Mouse (Mus musculus): ENCODE results near the gene 2810004N23Rik. TPM values are rescaled to one million over a fixed set of nuclear protein-coding genes. Genes with fewer than 3 reads are reported as not detected.

Gene 2810004N23Rik
- total and polyA plus RNA-seq, 3 experiments = 49.3 to 74.1 (median 52.6) TPM

DNA sequence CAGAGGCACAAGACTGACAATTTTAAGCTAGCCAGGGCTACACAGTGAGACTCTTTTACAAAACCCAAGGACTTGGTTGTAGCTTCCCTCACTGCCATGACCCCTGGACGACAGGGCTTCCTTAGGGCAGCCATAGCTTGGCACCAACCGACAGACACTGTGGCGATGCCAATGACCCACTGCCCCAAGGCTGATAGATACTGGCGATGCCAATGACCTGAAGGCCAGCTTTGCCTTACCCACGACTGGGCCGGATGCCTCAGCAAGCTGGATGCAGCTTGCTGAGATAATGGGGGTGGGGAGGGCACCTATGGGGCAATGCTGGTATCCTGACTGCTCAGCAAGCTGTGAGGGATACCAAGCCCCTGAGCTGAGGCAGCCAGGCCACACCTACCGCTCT lies 22.0 kb downstream of the 2810004N23Rik start:
- Histone ChIP-seq H3K27me3 (ENCODE audit: insufficient read depth, low read length) (no peaks in the 10 kb centered on the region), H3K9me3 (replicated peaks) (no peaks in the 10 kb centered on the region), H3K4me3 (ENCODE audit: low read depth, low read length) (no peak overlapping the region), H3K4me1 (ENCODE audit: insufficient read depth, low read depth, low read length) (peaks cover 5% of the 10 kb centered on the region), H3K36me3 (replicated peaks) (peaks cover 94% of the 10 kb centered on the region)
- TF ChIP-seq TAL1 (conservative IDR thresholded peaks at IDR 0.05; ENCODE audit: low read depth, low read length) (no peak), POLR2AphosphoS5 (IDR thresholded peaks at IDR 0.05; ENCODE audit: insufficient replicate concordance, low read depth, low read length) (no peak), GATA2 (IDR thresholded peaks at IDR 0.05; ENCODE audit: borderline replicate concordance, low read depth, low read length) (no peak), GATA1 (IDR thresholded peaks at IDR 0.05; ENCODE audit: borderline replicate concordance, low read length) (no peak), CTCF (IDR thresholded peaks at IDR 0.05; ENCODE audit: low read depth, low read length) (no peak)
- no peak for ATAC-seq (ENCODE audit: extremely low read depth, insufficient number of reproducible peaks, low FRiP score, poor library complexity, severe bottlenecking)
- no peak for DNase-seq (ENCODE audit: low spot score)

DNA sequence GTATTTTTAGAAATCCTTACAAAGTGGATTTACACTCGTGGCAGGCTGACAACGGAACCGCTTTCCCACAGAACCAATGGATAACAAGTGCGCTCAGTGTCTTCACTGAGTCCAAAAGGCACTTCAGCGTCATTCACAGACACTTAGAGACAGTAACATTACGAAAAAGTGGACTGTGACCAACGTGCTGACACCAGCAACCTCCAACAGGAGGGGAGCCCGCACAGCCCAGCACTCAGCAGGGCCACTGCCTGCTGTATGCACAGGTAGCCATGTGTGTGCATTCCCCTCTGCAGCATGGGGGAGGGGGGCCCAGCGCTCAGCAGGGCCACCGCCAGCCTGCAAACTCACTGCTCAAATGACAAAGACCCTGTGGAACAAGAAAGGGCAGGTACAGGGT lies 23.5 kb downstream of the 2810004N23Rik start:
- Histone ChIP-seq H3K4me3 (ENCODE audit: low read depth, low read length) (no peak overlapping the region), H3K9me3 (replicated peaks) (no peaks in the 10 kb centered on the region), H3K36me3 (replicated peaks) (peaks cover 80% of the 10 kb centered on the region), H3K4me1 (ENCODE audit: insufficient read depth, low read depth, low read length) (peaks cover 2% of the 10 kb centered on the region), H3K27me3 (ENCODE audit: insufficient read depth, low read length) (no peaks in the 10 kb centered on the region)
- no peak for ATAC-seq (ENCODE audit: extremely low read depth, insufficient number of reproducible peaks, low FRiP score, poor library complexity, severe bottlenecking)
- TF ChIP-seq GATA2 (IDR thresholded peaks at IDR 0.05; ENCODE audit: borderline replicate concordance, low read depth, low read length) = no peak
- TF ChIP-seq GATA1 (IDR thresholded peaks at IDR 0.05; ENCODE audit: borderline replicate concordance, low read length) = no peak
- no peak for TF ChIP-seq CTCF (IDR thresholded peaks at IDR 0.05; ENCODE audit: low read depth, low read length)
- no peak for TF ChIP-seq TAL1 (conservative IDR thresholded peaks at IDR 0.05; ENCODE audit: low read depth, low read length)
- DNase-seq (ENCODE audit: low spot score) = no peak

DNA sequence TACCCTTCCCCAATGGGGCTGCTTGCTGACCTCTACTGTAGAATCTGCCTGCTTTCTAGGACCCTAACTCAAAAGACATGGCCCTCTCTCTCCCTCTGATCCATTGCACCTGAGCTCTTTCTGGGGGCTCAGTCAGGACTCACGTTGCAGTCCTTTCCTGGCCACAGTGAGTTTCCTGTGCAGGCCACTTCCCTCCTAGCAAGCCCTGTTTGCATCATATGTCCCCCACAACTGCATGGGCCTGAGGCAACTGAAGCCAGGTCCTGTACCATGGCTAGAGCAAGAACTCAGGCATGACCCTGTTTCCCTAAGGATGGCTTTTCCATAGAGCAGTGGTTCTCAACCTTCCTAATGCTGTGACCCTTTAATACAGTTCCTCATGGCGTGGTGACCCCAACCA lies 25.0 kb downstream of the 2810004N23Rik start:
- Histone ChIP-seq H3K36me3 (replicated peaks) (peaks cover 65% of the 10 kb centered on the region), H3K9me3 (replicated peaks) (no peaks in the 10 kb centered on the region), H3K4me1 (ENCODE audit: insufficient read depth, low read depth, low read length) (no peaks in the 10 kb centered on the region; the same call in 1 of the 2 replicates), H3K27me3 (ENCODE audit: insufficient read depth, low read length) (no peaks in the 10 kb centered on the region), H3K4me3 (ENCODE audit: low read depth, low read length) (no peak overlapping the region)
- ATAC-seq (ENCODE audit: extremely low read depth, insufficient number of reproducible peaks, low FRiP score, poor library complexity, severe bottlenecking) (no peak), DNase-seq (ENCODE audit: low spot score) (no peak)
- no peak for TF ChIP-seq POLR2AphosphoS5 (IDR thresholded peaks at IDR 0.05; ENCODE audit: insufficient replicate concordance, low read depth, low read length)
- TF ChIP-seq CTCF (IDR thresholded peaks at IDR 0.05; ENCODE audit: low read depth, low read length) = no peak
- TF ChIP-seq GATA2 (IDR thresholded peaks at IDR 0.05; ENCODE audit: borderline replicate concordance, low read depth, low read length) = no peak
- TF ChIP-seq GATA1 (IDR thresholded peaks at IDR 0.05; ENCODE audit: borderline replicate concordance, low read length) = no peak
- no peak for TF ChIP-seq TAL1 (conservative IDR thresholded peaks at IDR 0.05; ENCODE audit: low read depth, low read length)

DNA sequence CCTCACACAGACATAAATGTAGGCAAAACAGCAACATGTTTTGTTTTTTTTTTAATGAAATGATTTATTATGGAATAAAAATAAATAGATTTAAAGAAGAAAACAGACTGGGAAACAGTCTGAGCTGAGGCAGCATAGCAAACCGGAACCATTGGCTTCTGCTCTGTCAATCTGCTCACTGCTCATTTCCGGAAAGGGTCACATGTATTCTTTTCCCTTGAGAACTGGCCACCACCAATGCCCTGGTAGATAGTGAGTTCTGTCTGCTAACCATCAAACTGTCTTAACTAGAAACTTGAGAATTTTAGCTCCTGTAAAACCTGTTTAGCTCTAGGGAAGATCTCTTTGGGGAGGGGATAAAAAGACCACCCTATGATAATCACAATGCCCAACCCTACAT lies 26.0 kb downstream of the 2810004N23Rik start:
- Histone ChIP-seq H3K4me1 (ENCODE audit: insufficient read depth, low read depth, low read length) (no peaks in the 10 kb centered on the region; the same call in 1 of the 2 replicates), H3K4me3 (ENCODE audit: low read depth, low read length) (no peak overlapping the region), H3K27me3 (ENCODE audit: insufficient read depth, low read length) (no peaks in the 10 kb centered on the region), H3K36me3 (replicated peaks) (peaks cover 55% of the 10 kb centered on the region), H3K9me3 (replicated peaks) (no peaks in the 10 kb centered on the region)
- no peak for ATAC-seq (ENCODE audit: extremely low read depth, insufficient number of reproducible peaks, low FRiP score, poor library complexity, severe bottlenecking)
- DNase-seq (ENCODE audit: low spot score) = no peak
- no peak for TF ChIP-seq GATA2 (IDR thresholded peaks at IDR 0.05; ENCODE audit: borderline replicate concordance, low read depth, low read length)
- TF ChIP-seq GATA1 (IDR thresholded peaks at IDR 0.05; ENCODE audit: borderline replicate concordance, low read length) = no peak
- no peak for TF ChIP-seq POLR2AphosphoS5 (IDR thresholded peaks at IDR 0.05; ENCODE audit: insufficient replicate concordance, low read depth, low read length)
- no peak for TF ChIP-seq TAL1 (conservative IDR thresholded peaks at IDR 0.05; ENCODE audit: low read depth, low read length)
- TF ChIP-seq CTCF (IDR thresholded peaks at IDR 0.05; ENCODE audit: low read depth, low read length) = no peak

DNA sequence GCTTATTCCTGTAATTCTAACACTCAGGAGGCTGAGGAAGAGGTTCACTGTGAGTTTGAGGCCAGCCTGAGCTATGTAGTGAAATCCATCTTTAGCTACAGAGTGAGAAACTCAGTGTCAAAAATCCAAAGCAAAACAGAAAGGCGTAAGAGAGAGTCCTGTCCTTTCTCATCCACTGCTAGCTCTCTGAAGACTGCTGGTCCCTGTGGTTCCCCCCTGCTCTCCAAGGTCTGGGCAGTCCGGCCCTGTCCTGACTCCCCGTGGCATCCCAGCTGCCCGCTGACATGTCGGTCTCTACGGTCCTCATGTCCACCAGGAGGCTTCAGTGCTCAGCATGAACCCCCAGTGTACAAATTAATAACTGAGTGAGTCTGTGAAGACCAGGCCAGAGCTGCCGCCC lies 26.6 kb downstream of the 2810004N23Rik start:
- ATAC-seq (ENCODE audit: extremely low read depth, insufficient number of reproducible peaks, low FRiP score, poor library complexity, severe bottlenecking) = no peak; the same call in 1 of the 2 replicates
- H3K4me1 ChIP-seq (ENCODE audit: insufficient read depth, low read depth, low read length) = peaks cover 3% of the 10 kb centered on the region; the same call in 1 of the 2 replicates
- H3K27me3 ChIP-seq (ENCODE audit: insufficient read depth, low read length) = peaks cover 5% of the 10 kb centered on the region; the same call in 1 of the 2 replicates
- H3K9me3 ChIP-seq (replicated peaks) = no peaks in the 10 kb centered on the region
- DNase-seq (ENCODE audit: low spot score) = no peak
- H3K4me3 ChIP-seq (ENCODE audit: low read depth, low read length) = no peak overlapping the region
- TF ChIP-seq TAL1 (conservative IDR thresholded peaks at IDR 0.05; ENCODE audit: low read depth, low read length) (no peak), GATA2 (IDR thresholded peaks at IDR 0.05; ENCODE audit: borderline replicate concordance, low read depth, low read length) (no peak), CTCF (IDR thresholded peaks at IDR 0.05; ENCODE audit: low read depth, low read length) (no peak), POLR2AphosphoS5 (IDR thresholded peaks at IDR 0.05; ENCODE audit: insufficient replicate concordance, low read depth, low read length) (no peak), GATA1 (IDR thresholded peaks at IDR 0.05; ENCODE audit: borderline replicate concordance, low read length) (no peak)
- peaks cover 49% of the 10 kb centered on the region for H3K36me3 ChIP-seq (replicated peaks)

DNA sequence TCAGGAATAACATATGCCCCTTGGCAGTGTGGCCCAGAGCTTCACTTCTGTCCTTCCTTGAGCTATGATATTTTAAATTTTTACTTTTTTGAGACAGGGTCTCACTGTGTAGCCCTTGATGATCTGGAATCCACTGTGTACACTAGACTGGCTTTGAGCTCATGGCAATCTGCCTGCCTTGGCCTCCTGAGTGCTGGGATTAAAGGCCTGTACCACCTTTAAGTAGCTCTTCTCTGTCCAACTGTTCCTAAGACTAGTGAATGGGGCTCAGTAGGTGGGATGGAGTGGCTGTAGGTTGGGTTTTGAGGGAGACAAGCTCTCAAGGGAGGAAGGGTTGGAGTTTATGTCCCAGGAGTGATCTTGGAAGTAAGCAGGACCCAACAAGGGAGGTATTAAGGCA lies 27.1 kb downstream of the 2810004N23Rik start:
- Histone ChIP-seq H3K9me3 (replicated peaks) (no peaks in the 10 kb centered on the region), H3K4me3 (ENCODE audit: low read depth, low read length) (no peak overlapping the region), H3K27me3 (ENCODE audit: insufficient read depth, low read length) (peaks cover 5% of the 10 kb centered on the region; the same call in 1 of the 2 replicates), H3K4me1 (ENCODE audit: insufficient read depth, low read depth, low read length) (peaks cover 3% of the 10 kb centered on the region; the same call in 1 of the 2 replicates), H3K36me3 (replicated peaks) (peaks cover 44% of the 10 kb centered on the region)
- TF ChIP-seq TAL1 (conservative IDR thresholded peaks at IDR 0.05; ENCODE audit: low read depth, low read length) (no peak), CTCF (IDR thresholded peaks at IDR 0.05; ENCODE audit: low read depth, low read length) (no peak), POLR2AphosphoS5 (IDR thresholded peaks at IDR 0.05; ENCODE audit: insufficient replicate concordance, low read depth, low read length) (no peak), GATA2 (IDR thresholded peaks at IDR 0.05; ENCODE audit: borderline replicate concordance, low read depth, low read length) (no peak), GATA1 (IDR thresholded peaks at IDR 0.05; ENCODE audit: borderline replicate concordance, low read length) (no peak)
- ATAC-seq (ENCODE audit: extremely low read depth, insufficient number of reproducible peaks, low FRiP score, poor library complexity, severe bottlenecking) = no peak
- DNase-seq (ENCODE audit: low spot score) = no peak

Data from G1E (cell line).